Mouse (Mus musculus) C2C12 (cell line): Measurements from ENCODE around the gene Arfgap1.

Source experiments
- CEBPB ChIP-seq: IDR thresholded peaks from one replicate; pipeline ENCODE4 v1.6.1; 2011; ENCODE audit warnings: low read depth, mild to moderate bottlenecking, control low read depth, moderate library complexity
- CTCF ChIP-seq: IDR thresholded peaks from one replicate; pipeline ENCODE4 v1.5.1; 2011; ENCODE audit not compliant: control insufficient read depth, insufficient read depth, insufficient read length
- USF1 ChIP-seq: IDR thresholded peaks from one replicate; pipeline ENCODE4 v1.6.1; 2011; ENCODE audit warnings: low read depth, mild to moderate bottlenecking, control low read depth, moderate library complexity

DNA sequence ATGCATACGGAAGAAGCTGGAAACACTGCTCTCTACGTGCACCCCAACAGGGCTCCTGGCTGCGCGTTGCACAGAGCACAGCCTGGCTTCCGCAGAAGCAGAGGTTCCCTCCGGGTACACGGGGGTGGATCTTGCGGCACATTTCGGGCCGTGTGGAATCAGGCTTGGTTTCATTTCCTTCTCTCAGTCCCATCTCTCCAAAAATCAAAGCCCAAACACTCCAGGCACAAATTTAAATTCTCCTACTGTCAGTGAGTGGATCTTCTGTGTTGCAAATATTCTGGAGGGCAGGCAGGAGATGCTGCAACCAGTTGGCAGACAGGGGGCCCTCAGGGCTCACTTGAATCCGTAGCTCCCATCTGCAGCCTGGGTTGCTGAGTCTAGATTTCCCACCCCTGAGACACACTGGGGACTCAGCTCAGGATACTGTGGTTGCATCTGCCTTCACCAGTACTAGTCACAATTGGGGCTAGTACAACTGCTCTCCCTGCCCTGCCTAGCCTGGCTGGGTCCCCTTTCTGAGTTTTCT, 64.4 kb downstream of the Arfgap1 start:
- no peak for TF ChIP-seq CTCF
- TF ChIP-seq CEBPB = no peak
- no peak for TF ChIP-seq USF1
